20 mouse cellular contexts compared by ENCODE assay signal in genomic region chr11:75669853-75670200, GRCm38 (mm10).
"Had no signal": no experiment of that assay in that cellular context is flagged by ENCODE, and none has a peak within 500 bp of the region (broad histone marks: within the 10 kb centered on the region; RNA-seq: fewer than 3 reads in every experiment).

No protein-coding gene starts in this region.

- DNase-seq: kidney, adult 11 months; kidney, adult 8-10 months; kidney, postnatal 10 days; kidney, postnatal 36 days; layer of hippocampus, postnatal 36 days; left cerebral cortex, postnatal 4 days; liver, postnatal 0 days; lung, postnatal 10 days; lung, postnatal 36 days; thymus, postnatal 25 days had no signal

- H3K4me1 ChIP-seq: kidney, embryonic 15.5 days; limb, embryonic 12.5 days; limb, embryonic 15.5 days; lung, embryonic 15.5 days; midbrain, embryonic 10.5 days; midbrain, embryonic 13.5 days; neural tube, embryonic 12.5 days; neural tube, embryonic 15.5 days had no signal

- H3K9me3 ChIP-seq: kidney, embryonic 15.5 days; limb, embryonic 12.5 days; limb, embryonic 15.5 days; lung, embryonic 15.5 days; midbrain, embryonic 10.5 days; midbrain, embryonic 13.5 days; neural tube, embryonic 12.5 days; neural tube, embryonic 15.5 days had no signal

- H3K27me3 ChIP-seq: kidney, embryonic 15.5 days; limb, embryonic 12.5 days; limb, embryonic 15.5 days; lung, embryonic 15.5 days; midbrain, embryonic 13.5 days; neural tube, embryonic 12.5 days; neural tube, embryonic 15.5 days had no signal

- ATAC-seq: liver, postnatal 0 days; midbrain, embryonic 13.5 days; midbrain, embryonic 16.5 days had no signal

- H3K36me3 ChIP-seq: midbrain, embryonic 13.5 days had no signal

- H3K4me3 ChIP-seq: kidney, embryonic 15.5 days; left cerebral cortex, adult 2 months; limb, embryonic 12.5 days; limb, embryonic 15.5 days; lung, embryonic 15.5 days; midbrain, embryonic 10.5 days; midbrain, embryonic 13.5 days; neural tube, embryonic 12.5 days; neural tube, embryonic 15.5 days had no signal
